Mouse (Mus musculus) limb, embryonic 11.5 days (tissue): ENCODE results near the gene Rnf19b. TPM values are rescaled to one million over a fixed set of nuclear protein-coding genes. Genes with fewer than 3 reads are reported as not detected.

ENCODE experiments used
- ATAC-seq: fragments of 200-750 bp; cut with Nextera tagmentation; 2 replicates; pipeline ENCODE4 v1.8.0; 2017; ENCODE audit warnings: low read depth; ENCODE audit not compliant: insufficient number of reproducible peaks, low FRiP score, low TSS enrichment
- DNase-seq: peaks from one replicate; pipeline ENCODE4 v3.0.0-alpha.2; 2015; ENCODE audit warnings: low spot score
- H3K27ac ChIP-seq: fragments of 300-500 bp; sonication (generic); replicated peaks from 2 replicates; pipeline ENCODE4 v1.5.1; 2014; ENCODE audit warnings: low read depth, mild to moderate bottlenecking, low read length
- H3K27me3 ChIP-seq: fragments of 300-500 bp; sonication (generic); 2 replicates; pipeline ENCODE4 v1.6.1; 2014; ENCODE audit warnings: mild to moderate bottlenecking, low read length, mixed read lengths; ENCODE audit not compliant: control insufficient read depth, insufficient read depth
- H3K36me3 ChIP-seq: fragments of 300-500 bp; sonication (generic); 2 replicates; pipeline ENCODE4 v1.6.1; 2014; ENCODE audit warnings: mild to moderate bottlenecking, low read length, moderate library complexity, mixed read lengths; ENCODE audit not compliant: control insufficient read depth, insufficient read depth
- H3K4me1 ChIP-seq: fragments of 300-500 bp; sonication (generic); 2 replicates; pipeline ENCODE4 v1.6.1; 2014; ENCODE audit warnings: low read length, mixed read lengths; ENCODE audit not compliant: control insufficient read depth, insufficient read depth
- H3K4me2 ChIP-seq: fragments of 300-500 bp; sonication (generic); 2 replicates; pipeline ENCODE4 v1.6.1; 2014; ENCODE audit warnings: low read depth, mild to moderate bottlenecking, moderate library complexity; ENCODE audit not compliant: severe bottlenecking
- H3K4me3 ChIP-seq: fragments of 300-500 bp; sonication (generic); 2 replicates; pipeline ENCODE4 v1.5.1; 2014; ENCODE audit warnings: low read depth, low read length
- H3K9ac ChIP-seq: fragments of 300-500 bp; sonication (generic); 2 replicates; pipeline ENCODE4 v1.6.1; 2014; ENCODE audit warnings: mild to moderate bottlenecking, low read length
- H3K9me3 ChIP-seq: fragments of 300-500 bp; sonication (generic); 2 replicates; pipeline ENCODE4 v1.6.1; 2016; ENCODE audit warnings: low read length; ENCODE audit not compliant: control insufficient read depth
- WGBS: fragments of 180-500 bp; shearing (Covaris S2); extraction: QIAGEN DNeasy Blood & Tissue Kit; methylation state at CpG from one replicate; pipeline ENCODE4 v1.1.7; 2014; 5-methylcytosine and 5-hydroxymethylcytosine counted together
- polyA plus RNA-seq: library from polyadenylated mRNA; unstranded; fragments of >200 nt; fragmentation: Nextera tagmentation; extraction: Ambion mirVana; gene quantifications from 2 replicates; pipeline ENCODE4 v1.2.1, GENCODE M21; 2014

The Rnf19b gene
- polyA plus RNA-seq, 1 experiment from 2014 or later = 9.6 TPM

DNA sequence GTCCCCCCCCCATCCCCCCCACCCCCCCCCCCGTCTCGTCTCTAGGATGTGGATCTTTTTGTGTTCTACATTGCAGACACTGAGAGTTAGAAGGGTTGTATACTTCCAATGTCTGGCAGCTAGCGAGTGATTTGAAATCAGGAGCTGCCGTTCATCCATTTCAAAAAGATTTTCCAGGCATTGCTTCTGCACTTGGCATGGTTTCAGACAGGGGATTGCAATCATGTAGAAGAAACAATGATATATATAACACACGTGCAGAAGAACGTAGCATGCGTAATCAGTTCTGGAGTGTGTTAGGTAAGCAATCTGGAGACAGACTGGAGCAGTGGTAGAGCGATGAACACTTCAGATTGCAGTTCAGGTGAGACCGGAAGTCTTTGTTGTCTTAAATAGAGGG lies 64.0 kb downstream of the Rnf19b start:
- H3K27me3 ChIP-seq = peaks cover 41% of the 10 kb centered on the region
- no peak for DNase-seq
- H3K36me3 ChIP-seq = no peaks in the 10 kb centered on the region
- H3K4me1 ChIP-seq = peaks cover 14% of the 10 kb centered on the region
- no peak overlapping the region for H3K9ac ChIP-seq
- ATAC-seq = no peak
- no peak overlapping the region for H3K4me2 ChIP-seq
- no peaks in the 10 kb centered on the region for H3K9me3 ChIP-seq
- 38% methylated on average over 9 of the region's 9 CpGs for WGBS
- no peak overlapping the region for H3K4me3 ChIP-seq
- no peak overlapping the region for H3K27ac ChIP-seq

DNA sequence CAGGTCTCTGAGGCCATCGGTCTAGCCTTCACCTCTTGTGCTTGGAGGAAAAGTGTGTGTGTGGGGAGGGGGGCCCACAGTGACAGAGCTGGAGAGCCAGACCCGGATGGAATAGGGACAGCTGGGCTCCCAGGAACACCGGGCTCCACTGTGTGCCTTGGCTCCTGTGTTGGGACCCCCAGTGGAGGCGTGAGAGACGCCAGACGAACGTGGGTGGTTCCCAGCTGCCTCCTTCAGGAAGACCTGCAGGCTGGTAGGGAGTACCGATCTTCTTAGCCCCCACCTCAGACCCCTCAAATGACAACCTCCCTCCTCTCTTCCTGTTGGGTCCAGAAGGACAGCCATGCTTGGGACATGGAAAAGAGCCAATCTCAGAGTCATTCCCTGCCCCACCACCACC lies 64.6 kb downstream of the Rnf19b start:
- no peak overlapping the region for H3K27ac ChIP-seq
- no peak overlapping the region for H3K4me3 ChIP-seq
- peaks cover 14% of the 10 kb centered on the region for H3K4me1 ChIP-seq
- H3K9me3 ChIP-seq = no peaks in the 10 kb centered on the region
- H3K27me3 ChIP-seq = peaks cover 41% of the 10 kb centered on the region
- no peak for DNase-seq
- H3K36me3 ChIP-seq = no peaks in the 10 kb centered on the region
- H3K4me2 ChIP-seq = no peak overlapping the region
- WGBS = 27% methylated on average over 8 of the region's 8 CpGs
- no peak overlapping the region for H3K9ac ChIP-seq
- no peak for ATAC-seq

DNA sequence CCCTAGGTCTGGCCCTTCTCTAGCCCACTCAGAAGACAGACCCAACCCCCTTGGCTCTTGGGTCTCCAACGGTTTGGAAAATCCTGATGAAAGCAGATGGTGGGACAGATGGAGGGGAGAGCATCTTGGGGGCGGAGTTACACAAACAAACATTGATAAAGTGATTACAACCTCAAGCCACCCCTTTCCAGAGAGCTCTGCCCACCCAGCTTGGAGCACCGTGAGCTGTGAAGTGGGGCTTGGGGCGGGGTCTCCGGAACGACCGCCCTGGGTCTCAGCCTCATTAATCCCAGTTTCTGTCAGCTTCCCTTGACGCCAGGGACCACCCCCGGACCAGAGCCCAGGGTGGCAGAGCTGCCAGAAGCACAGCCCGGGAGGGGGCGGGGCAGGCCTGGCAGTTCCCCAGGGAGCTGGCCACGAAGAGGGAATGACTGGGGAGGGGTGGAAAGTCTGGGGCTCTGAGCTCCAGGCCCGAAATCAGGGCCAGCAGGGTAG lies 66.6 kb downstream of the Rnf19b start:
- Histone ChIP-seq H3K4me3 (no peak overlapping the region), H3K9ac (no peak overlapping the region), H3K9me3 (no peaks in the 10 kb centered on the region), H3K4me1 (peaks cover 14% of the 10 kb centered on the region), H3K27me3 (peaks cover 39% of the 10 kb centered on the region), H3K27ac (no peak overlapping the region), H3K36me3 (no peaks in the 10 kb centered on the region), H3K4me2 (0 out of 2 replicates have a peak overlapping the region, but pooled peaks have one; percentile 14)
- DNase-seq = no peak
- ATAC-seq = no peak
- WGBS = 7% methylated on average over 13 of the region's 13 CpGs

DNA sequence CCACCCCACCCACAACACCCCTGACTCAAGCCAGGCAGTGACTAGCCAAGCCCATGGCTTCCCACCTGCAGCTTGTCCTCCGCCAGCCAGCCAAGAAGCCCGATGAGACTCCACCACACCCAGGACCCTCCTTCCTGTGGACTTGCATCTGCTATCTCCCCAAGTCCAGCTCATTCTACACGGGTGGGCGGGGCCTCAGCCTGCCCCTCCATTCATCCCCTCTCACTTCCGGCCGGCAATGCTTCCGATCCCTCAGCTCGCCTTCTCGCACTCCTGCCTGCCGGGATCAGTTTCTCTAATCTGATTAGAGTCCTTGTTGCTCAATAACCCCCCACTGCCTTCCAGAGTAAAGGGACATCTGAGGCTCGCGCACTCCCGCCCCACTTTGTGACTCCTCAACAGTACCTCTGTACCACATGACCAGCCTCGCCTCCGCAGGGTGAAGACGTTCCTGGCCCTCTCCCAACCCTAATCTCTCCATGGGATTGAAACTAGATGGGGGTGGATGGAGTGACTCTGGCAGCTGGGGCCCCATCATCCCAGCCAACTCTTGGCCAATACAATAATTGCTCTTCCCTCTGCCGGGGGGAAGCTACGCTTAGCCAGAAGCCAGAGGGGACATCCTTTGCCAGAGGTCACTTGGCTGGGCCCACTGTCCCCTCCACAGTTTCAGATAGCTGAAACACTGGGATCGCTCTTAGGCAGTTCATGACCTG lies 67.8 kb downstream of the Rnf19b start:
- Histone ChIP-seq H3K36me3 (no peaks in the 10 kb centered on the region), H3K9ac (no peak overlapping the region), H3K27me3 (peaks cover 29% of the 10 kb centered on the region), H3K27ac (no peak overlapping the region), H3K4me3 (no peak overlapping the region), H3K4me1 (peaks cover 14% of the 10 kb centered on the region), H3K9me3 (no peaks in the 10 kb centered on the region), H3K4me2 (peak overlapping the region; percentile 5; the same call in 1 of the 2 replicates)
- ATAC-seq (no peak), DNase-seq (no peak)
- WGBS = 22% methylated on average over 19 of the region's 19 CpGs

DNA sequence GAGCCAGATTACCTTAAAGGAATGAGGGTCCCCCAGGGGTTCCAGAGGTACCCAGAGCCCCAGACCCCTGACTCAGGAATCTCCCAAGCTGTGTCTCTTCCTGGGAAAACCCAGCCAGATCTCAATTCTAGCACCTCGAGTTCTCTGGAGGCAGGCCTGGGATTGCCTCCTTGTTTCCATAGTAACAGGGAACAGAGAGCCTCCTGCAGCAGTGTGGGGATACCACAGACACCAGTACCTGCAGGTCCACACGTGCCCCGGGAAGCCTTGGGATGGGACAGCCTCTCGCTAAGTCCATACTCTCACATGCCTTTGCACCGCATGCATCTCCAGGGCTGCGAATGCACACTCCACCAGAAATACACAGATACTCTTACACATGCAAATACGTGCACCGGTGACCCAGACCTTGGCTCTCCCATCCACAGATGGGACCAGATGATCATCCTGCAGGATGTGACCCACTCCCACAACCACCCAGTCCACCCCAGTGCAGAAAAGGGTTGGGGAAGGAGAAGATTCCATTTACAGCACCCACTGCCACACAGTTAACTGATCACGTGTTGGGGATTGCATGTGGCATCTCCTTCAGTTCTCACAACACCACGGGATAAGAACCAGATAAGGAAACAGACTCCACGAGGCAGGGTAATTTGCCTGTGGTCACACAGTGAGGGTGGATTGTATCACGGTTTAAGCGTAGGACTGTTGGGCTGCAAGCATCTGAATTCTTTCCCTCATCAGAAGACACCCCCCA lies 70.7 kb downstream of the Rnf19b start:
- Histone ChIP-seq H3K4me2 (no peak overlapping the region), H3K36me3 (no peaks in the 10 kb centered on the region), H3K9ac (no peak overlapping the region), H3K27me3 (peaks cover 2% of the 10 kb centered on the region; the same call in 1 of the 2 replicates), H3K27ac (no peak overlapping the region), H3K4me1 (peaks cover 6% of the 10 kb centered on the region), H3K4me3 (no peak overlapping the region), H3K9me3 (no peaks in the 10 kb centered on the region)
- ATAC-seq = no peak
- WGBS = 61% methylated on average over 13 of the region's 13 CpGs
- no peak for DNase-seq

DNA sequence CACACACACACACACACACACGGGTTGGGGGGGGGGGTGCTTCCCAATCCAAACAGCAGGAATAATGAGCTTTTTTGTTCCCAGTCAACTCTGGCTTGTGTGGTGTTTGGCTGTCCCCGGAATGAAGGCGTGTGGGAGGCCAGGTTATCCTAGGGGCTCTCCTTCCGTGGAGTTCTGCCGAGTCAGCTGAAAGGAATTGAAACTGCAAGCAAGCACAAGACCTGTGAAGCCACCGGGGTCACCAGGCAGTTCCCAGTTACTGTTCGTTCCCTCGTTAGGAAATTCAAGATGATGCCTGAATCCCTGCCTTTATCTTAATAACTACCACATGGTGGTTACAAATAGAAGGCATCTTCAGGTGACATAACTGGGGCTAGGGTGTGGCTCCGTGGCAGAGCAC lies 71.3 kb downstream of the Rnf19b start:
- Histone ChIP-seq H3K4me2 (no peak overlapping the region), H3K4me1 (peaks cover 6% of the 10 kb centered on the region), H3K4me3 (no peak overlapping the region), H3K27me3 (peaks cover 2% of the 10 kb centered on the region; the same call in 1 of the 2 replicates), H3K9me3 (no peaks in the 10 kb centered on the region), H3K9ac (no peak overlapping the region), H3K36me3 (no peaks in the 10 kb centered on the region), H3K27ac (no peak overlapping the region)
- ATAC-seq (no peak), DNase-seq (no peak)
- 39% methylated on average over 9 of the region's 9 CpGs for WGBS

DNA sequence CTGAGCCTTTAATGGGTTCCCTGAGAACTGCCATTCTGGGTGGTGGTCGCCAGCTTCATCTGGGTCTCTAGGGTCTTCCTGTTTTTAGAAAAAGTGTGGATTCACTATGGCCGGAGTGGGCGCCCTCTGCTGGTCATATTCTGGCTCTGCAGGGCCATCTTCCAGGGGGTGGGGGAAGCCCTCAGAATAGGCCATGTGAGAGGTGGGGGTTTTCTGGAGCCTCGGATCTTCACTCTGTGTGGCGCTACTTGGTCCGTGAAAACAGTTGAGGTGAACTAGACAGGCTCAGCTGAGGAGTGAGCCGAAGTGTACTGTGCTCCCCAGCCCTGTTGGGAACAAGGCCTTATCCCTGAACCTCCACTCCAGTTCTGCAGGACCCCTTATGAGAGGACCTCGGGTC lies 72.1 kb downstream of the Rnf19b start:
- Histone ChIP-seq H3K9ac (no peak overlapping the region), H3K4me2 (peak overlapping the region; percentile 32), H3K27ac (no peak overlapping the region; the same call in 1 of the 2 replicates), H3K36me3 (no peaks in the 10 kb centered on the region), H3K4me3 (peak overlapping the region; percentile 28; the same call in 1 of the 2 replicates), H3K27me3 (no peaks in the 10 kb centered on the region), H3K4me1 (0 out of 2 replicates have a peak, but pooled peaks cover 5% of the 10 kb centered on the region), H3K9me3 (no peaks in the 10 kb centered on the region)
- DNase-seq = peak; percentile 85
- 2% methylated on average over 8 of the region's 8 CpGs for WGBS
- peak; percentile 61 for ATAC-seq

DNA sequence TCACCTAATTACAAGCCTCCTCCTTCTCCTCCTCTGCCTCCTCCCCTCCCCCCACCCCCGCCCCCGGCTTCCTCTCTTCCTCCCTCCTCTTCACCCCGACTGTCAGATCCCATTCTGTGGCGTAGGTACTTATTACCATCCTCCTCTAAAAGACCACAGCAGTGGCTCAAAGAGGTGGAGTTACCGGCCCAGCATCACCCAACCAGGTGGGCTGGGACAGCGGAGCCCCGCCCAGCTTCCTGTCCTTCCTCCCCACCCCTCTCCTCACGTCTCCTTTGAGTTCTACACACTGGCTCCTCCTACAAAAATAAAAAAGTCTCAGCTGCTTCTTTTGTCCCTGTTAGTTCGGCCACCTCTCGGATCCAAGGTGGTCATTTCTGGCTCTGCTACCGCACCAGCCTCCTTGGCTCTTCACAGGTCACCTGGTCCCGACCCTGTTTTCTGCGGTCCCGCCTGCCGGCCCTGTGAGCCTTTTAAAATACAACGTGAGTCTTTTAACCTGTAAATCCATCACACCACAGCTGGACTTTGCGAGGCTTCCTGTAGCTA lies 72.8 kb downstream of the Rnf19b start:
- WGBS = 2% methylated on average over 16 of the region's 17 CpGs
- no peak overlapping the region; the same call in 1 of the 2 replicates for H3K27ac ChIP-seq
- ATAC-seq (peak; percentile 83), DNase-seq (peak; percentile 75)
- peak overlapping the region; percentile 28 for H3K4me3 ChIP-seq
- no peaks in the 10 kb centered on the region for H3K9me3 ChIP-seq
- 0 out of 2 replicates have a peak, but pooled peaks cover 5% of the 10 kb centered on the region for H3K4me1 ChIP-seq
- peaks cover 4% of the 10 kb centered on the region; the same call in 1 of the 2 replicates for H3K27me3 ChIP-seq
- H3K36me3 ChIP-seq = no peaks in the 10 kb centered on the region
- H3K9ac ChIP-seq = peak overlapping the region; percentile 52
- peak overlapping the region; percentile 32 for H3K4me2 ChIP-seq
